Mouse (Mus musculus): Measurements from ENCODE around the gene Ptprh. TPM values are rescaled to one million over a fixed set of nuclear protein-coding genes. Genes with fewer than 3 reads are reported as not detected.

The Ptprh gene
- polyA plus RNA-seq, 1 experiment = 0.05 TPM

GRCm38 (mm10) chr7:4523205-4524130, 80.4 kb downstream of the Ptprh start:
- no peak for DNase-seq (ENCODE audit: low read depth)

DNA sequence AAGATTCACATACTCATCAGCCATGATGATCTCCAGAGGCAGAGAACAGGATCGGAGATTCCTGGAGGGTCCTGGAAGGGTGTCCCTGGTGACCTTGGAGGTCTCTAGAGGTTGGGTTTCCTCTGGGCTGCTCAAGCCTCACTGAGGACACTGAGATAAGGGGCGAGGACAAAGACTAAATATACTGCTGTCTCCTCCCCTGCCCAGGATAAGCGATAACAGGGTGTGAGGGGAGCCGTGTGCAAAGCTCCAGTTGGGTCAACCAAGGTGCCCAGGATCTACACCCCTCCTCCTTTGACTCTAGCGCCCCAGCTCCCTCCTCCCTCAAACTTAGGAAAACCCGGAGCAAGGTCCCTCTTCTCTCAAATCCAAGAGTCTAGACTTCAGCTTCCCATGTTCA, 81.5 kb downstream of the Ptprh start:
- no peak for DNase-seq (ENCODE audit: low read depth)

- DNase-seq (ENCODE audit: low read depth) = no peak
Measured at GRCm38 (mm10) chr7:4521231-4522003, 82.4 kb downstream of the Ptprh start.

DNA sequence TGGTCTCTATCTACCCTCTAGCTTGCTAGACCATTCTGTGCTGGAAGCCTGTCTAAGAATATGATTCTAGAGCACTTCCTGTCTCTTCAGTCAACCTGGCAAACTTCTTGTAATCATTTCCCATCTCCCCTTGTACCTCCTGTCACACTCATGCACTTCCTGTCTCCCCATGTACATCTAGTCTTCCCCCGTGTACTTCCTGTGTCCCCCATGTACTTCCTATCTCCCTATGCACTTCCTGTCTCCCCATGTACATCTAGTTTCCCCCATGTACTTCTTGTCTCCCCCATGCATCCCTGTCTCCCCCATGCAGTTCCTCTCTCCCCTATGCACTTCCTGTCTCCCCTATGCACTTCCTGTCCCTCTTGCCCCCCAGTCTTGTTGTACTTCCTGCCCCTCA, 85.4 kb downstream of the Ptprh start:
- DNase-seq (ENCODE audit: low read depth) = no peak

DNA sequence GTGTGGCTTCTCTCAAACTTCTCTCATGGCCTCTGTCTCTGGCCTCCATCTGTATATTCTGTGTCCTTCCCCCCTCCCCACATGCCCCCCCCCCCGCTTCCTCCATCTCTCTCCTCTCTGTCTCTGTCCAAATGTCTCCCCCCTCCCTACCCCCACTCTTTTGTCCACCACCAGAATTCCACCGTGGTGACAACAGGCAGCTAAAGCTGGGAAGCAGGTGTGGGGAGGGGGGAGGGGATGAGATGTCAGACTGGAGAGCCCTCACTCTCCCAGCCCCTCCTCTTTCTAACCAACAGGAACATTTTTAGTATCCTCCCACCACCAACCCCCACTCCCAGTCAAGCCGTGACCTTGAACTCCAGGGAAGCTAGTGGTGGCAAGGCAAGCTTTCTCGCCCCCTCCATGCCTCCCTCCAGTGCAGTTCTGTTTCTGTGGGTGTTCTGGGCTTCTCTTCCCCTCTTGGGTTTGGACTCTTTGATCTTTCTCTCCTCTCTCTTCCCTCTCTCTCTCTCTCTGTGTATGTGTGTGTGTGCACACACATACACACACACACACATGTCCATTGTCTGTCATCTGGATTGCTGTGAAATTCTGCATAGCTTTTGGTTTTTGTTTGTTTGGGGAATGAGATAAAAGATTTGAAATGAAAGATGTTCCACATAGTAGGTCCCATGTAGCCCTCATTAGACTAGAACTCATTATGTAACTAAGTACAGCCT, 87.3 kb downstream of the Ptprh start, which contains the start of gene Tnnt1:
Gene Tnnt1 (minus strand): TSS at position 51 of the 719 bp plus-strand sequence.
- no peak for DNase-seq (ENCODE audit: low read depth)

DNA sequence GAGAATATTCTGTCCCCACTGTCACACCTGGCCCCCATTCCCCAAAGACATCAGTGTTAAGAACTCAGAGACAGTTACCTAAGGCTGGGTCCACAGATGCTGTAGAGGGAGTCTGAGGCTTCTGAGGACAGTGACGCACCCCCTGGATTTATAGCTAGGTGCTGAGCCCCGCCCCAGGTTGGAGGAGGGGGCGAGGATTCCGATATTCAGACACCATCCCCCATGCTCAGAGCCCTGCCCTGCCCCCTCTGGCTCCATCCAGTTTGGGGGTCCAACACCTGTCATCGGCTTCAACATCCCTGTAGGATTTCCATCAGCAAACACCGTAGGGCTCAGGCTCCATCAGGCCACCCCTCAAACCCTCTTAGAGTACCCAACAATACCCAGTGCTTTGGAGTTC, 88.0 kb downstream of the Ptprh start:
- no peak for DNase-seq (ENCODE audit: low read depth)

DNA sequence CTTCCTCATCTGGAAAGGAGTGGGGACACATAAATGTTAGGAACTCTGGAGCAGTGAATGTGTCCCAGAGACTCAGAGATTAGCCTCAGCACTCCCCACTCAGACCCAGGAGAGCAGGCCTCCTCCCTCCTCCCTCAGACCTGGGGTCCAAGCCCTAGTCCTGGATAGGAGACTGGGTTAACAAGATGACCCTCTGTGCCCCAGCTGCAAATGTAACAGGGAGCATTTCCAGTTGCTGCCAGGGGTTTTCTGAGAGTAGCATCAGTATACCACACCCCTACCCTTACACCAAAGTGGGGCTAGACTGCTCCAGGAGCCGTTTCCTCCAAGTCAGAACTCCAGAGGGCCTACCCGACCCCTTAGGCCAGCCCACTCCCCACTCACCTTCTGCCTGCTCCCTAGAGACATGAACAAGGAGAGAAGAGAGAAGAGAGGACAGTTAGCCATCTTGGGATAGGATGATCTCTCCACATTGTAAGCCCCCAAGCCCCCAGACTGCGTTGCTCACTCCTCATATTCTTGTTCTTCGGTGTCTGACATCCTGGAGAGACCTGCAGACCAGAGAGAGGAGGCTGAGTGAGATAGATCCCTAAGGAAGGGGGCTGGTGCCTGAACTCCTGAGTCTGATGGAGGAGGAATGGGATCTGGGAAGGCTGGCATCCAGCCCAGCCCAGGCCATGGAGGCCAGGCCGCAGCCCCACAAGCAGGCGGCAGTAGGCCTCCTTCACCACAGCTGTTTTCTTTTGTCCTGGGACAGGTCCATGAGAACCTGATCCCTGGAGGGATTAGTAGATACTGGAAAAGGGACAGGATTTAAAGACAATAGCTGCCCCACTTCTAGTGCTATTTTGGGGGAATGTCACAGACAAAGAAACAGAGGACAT, 89.8 kb downstream of the Ptprh start:
- no peak for DNase-seq (ENCODE audit: low read depth)

GRCm38 (mm10) chr7:4513236-4513635, 90.6 kb downstream of the Ptprh start:
- DNase-seq (ENCODE audit: low read depth) = no peak

GRCm38 (mm10) chr7:4511489-4512224, 92.2 kb downstream of the Ptprh start:
- DNase-seq (ENCODE audit: low read depth) = no peak

- no peak for DNase-seq (ENCODE audit: low read depth)
Measured at GRCm38 (mm10) chr7:4509863-4510608, 93.8 kb downstream of the Ptprh start.

DNA sequence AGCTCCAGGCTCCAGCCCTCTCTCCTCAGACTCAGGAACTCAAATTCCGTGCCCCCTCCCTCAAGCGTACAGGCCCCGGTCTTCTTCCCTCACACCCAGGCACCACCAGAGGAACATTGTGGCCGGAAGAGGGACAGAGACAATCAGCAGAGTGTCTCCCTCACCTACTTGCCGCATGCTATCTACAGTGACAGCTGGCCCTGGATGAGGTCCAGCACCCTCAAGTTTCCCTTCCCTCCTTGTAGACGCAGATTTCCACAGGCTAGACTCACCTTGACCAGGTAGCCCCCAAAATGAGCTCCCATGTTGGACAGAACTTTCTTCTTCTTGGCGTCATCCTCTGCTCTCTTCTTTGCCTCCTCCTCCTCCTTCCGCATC, 95.1 kb downstream of the Ptprh start:
- DNase-seq (ENCODE audit: low read depth) = no peak

- DNase-seq (ENCODE audit: low read depth) = no peak
Measured at GRCm38 (mm10) chr7:4508062-4508738, 95.6 kb downstream of the Ptprh start.

GRCm38 (mm10) chr7:4507220-4507619, 96.6 kb downstream of the Ptprh start:
- DNase-seq (ENCODE audit: low read depth) = no peak

DNA sequence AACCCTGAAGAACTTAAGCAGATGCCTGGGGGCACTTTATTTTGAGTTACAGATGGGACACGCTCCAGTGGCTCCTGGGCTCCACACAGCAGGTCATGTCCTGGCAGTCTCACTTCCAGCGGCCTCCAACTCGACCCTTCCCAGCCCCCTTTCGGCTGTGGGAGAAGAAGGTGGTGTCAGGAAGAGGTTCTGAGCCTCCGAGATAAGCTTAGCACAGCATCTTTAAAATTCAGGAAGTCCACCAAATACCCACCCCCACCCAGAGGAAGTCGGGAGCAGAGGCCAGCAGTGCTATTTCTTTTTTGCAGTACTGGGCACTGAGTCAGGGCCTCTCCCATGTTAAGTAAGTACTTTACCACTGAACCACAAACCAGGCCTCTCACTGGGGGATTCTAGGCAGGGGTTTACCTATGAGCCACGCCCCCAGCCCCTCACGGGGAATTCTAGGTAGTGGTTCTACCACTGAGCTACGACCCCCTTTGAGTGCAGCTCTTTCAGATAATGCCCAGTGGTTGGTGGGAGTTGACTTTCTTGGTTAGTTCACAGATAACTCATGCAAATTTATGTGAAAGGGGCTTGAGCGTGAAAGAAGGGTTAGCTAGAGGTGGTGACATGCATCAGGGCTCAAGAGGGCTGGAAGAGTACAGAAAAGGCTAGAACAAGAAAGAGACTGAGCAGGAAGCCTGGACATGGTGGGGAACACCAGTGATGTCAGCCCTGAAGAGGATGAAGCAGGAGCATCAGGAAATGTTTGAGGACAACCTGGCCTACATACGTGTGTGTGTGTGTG, 99.0 kb downstream of the Ptprh start:
- DNase-seq (ENCODE audit: low read depth) = no peak

DNA sequence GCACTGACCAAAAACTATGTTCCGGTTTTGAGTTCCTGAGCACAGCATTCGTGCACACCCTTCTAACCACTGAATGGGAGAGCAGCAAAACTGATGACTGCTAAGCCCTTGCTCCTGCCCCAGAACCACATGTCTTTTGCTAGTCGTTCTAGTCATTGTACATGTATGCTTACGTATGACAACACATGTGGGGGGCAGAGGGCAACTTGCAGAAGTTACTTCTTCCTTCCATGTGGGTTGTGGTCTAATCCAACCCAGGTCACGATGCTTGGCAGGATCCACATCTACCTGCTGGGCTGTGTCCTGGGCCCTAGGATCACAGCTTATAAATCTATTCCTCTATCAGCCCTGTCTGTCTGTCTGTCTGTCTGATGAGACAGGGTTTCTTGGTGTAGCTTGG, 100.0 kb downstream of the Ptprh start:
- no peak for DNase-seq (ENCODE audit: low read depth)

DNA sequence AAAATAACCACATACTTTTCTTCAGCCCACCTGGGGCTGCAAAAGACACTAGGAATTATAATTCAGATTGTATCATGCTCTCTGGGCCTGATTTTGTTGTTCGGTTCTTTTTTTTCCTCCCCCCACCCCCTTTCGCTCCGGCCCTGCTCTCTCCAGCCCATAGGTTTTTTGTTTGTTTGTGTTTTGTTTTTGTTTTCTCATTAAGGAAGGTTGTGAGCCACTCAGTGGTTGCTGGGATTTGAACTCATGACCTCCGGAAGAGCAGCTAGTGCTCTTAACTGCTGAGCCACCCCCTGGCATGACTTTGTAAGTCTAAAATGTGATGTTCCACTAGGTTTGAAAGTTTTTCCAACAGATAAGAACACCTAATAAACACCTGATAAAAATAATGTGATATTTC, 100.7 kb downstream of the Ptprh start:
- DNase-seq (ENCODE audit: low read depth) = no peak

- no peak for DNase-seq (ENCODE audit: low read depth)
Measured at GRCm38 (mm10) chr7:4502421-4503090, 101.3 kb downstream of the Ptprh start.
